Mouse (Mus musculus): Measurements from ENCODE around the gene Clstn2. TPM values are rescaled to one million over a fixed set of nuclear protein-coding genes. Genes with fewer than 3 reads are reported as not detected.

Gene Clstn2
- total and polyA plus RNA-seq, 3 experiments: not detected

DNA sequence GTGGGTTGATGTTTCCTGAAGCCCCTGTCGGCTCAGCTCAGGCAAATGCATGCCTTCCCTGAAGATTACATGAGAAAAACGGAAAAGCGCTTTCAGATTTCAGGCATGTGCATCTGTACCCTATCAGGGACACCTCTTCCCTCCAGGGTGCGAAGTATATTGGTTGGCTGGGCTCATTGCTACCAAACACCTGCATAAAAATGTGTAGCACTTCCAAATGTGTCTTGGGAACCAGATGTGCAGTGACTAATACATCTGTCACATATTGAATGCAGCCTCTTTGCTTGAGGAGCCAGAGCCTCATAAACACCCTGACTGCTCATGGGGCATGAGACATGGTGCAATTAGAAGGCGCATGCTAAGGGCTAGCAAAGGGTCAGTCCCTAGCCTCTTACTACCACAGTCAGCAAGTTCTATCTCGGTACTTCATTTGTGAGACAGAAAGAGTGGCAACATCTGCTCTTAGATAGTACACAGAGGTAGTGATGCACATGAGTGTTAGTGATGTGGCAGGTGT is 267.7 kb downstream of the Clstn2 start:
- no peak for DNase-seq (ENCODE audit: low read depth, low spot score)

DNA sequence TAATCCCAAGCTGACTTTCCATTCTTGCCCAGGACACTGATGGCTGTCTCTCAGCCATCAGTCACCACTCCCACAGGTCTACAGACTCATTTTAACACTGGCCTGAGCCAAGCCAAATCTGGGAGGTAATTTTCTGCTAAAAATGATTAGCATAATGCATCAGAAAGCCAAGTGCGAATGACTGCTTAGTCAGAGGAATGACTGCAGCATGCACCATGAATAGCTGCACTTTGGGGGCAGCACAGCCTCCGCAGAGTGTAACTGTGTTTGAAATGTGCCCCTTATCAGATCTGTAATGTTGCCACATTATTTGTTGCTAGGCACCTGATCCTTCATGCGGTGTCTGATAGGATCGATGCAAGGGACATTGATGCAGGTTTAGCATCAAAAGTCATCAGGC is 269.9 kb downstream of the Clstn2 start:
- no peak for DNase-seq (ENCODE audit: low read depth, low spot score)
- Histone ChIP-seq H3K36me3 (ENCODE audit: control insufficient read depth in 1 of 2, insufficient read depth in 2 of 2, low read length in 2 of 2) (no peaks in the 10 kb centered on the region), H3K27me3 (ENCODE audit: control insufficient read depth in 1 of 2, insufficient read depth in 2 of 2, low read length in 2 of 2) (no peaks in the 10 kb centered on the region), H3K4me3 (ENCODE audit: control insufficient read depth in 1 of 2, insufficient read depth in 1 of 2, low read depth in 2 of 2, low read length in 2 of 2) (no peak overlapping the region), H3K4me1 (ENCODE audit: control insufficient read depth in 1 of 2, insufficient read depth in 2 of 2, low read length in 2 of 2) (no peaks in the 10 kb centered on the region), H3K79me2 (ENCODE audit: control insufficient read depth, insufficient read depth, low read length, poor library complexity) (no peaks in the 10 kb centered on the region), H3K27ac (ENCODE audit: control insufficient read depth, low read depth, low read length) (no peak overlapping the region), H3K9ac (ENCODE audit: control insufficient read depth, low read depth, low read length, poor library complexity, severe bottlenecking) (no peak overlapping the region), H3K9me3 (replicated peaks; ENCODE audit: insufficient read depth, low read length) (no peaks in the 10 kb centered on the region)
- TF ChIP-seq ETS1 (IDR thresholded peaks at IDR 0.05; ENCODE audit: low read depth, low read length) (no peak), RCOR1 (IDR thresholded peaks at IDR 0.05; ENCODE audit: low read depth, low read length) (no peak), E2F4 (IDR thresholded peaks at IDR 0.05; ENCODE audit: borderline replicate concordance, low read depth, low read length) (no peak), MAX (IDR thresholded peaks at IDR 0.05; ENCODE audit: low read length) (no peak), SIN3A (IDR thresholded peaks at IDR 0.05; ENCODE audit: low read length) (no peak), KAT2A (conservative IDR thresholded peaks at IDR 0.05; ENCODE audit: low read depth, low read length) (no peak), CHD2 (IDR thresholded peaks at IDR 0.05; ENCODE audit: low read length) (no peak)

More for the DNA sequence above, 267.7 kb downstream of the Clstn2 start:
- Histone ChIP-seq H3K9me3 (replicated peaks; ENCODE audit: insufficient read depth, low read length) (no peaks in the 10 kb centered on the region), H3K9ac (ENCODE audit: control insufficient read depth, low read depth, low read length, poor library complexity, severe bottlenecking) (no peak overlapping the region), H3K27ac (ENCODE audit: control insufficient read depth, low read depth, low read length) (no peak overlapping the region), H3K36me3 (ENCODE audit: control insufficient read depth in 1 of 2, insufficient read depth in 2 of 2, low read length in 2 of 2) (no peaks in the 10 kb centered on the region), H3K27me3 (ENCODE audit: control insufficient read depth in 1 of 2, insufficient read depth in 2 of 2, low read length in 2 of 2) (no peaks in the 10 kb centered on the region), H3K4me1 (ENCODE audit: control insufficient read depth in 1 of 2, insufficient read depth in 2 of 2, low read length in 2 of 2) (no peaks in the 10 kb centered on the region), H3K4me3 (ENCODE audit: control insufficient read depth in 1 of 2, insufficient read depth in 1 of 2, low read depth in 2 of 2, low read length in 2 of 2) (no peak overlapping the region), H3K79me2 (ENCODE audit: control insufficient read depth, insufficient read depth, low read length, poor library complexity) (no peaks in the 10 kb centered on the region)
- TF ChIP-seq RCOR1 (IDR thresholded peaks at IDR 0.05; ENCODE audit: low read depth, low read length) (no peak), ELF1 (IDR thresholded peaks at IDR 0.05; ENCODE audit: low read depth, low read length) (no peak), ZC3H11A (IDR thresholded peaks at IDR 0.05; ENCODE audit: low read depth, low read length) (no peak), SMC3 (IDR thresholded peaks at IDR 0.05; ENCODE audit: low read depth, low read length) (no peak), UBTF (IDR thresholded peaks at IDR 0.05; ENCODE audit: borderline replicate concordance, insufficient read depth, low read depth, low read length) (no peak), CTCF (IDR thresholded peaks at IDR 0.05 in 2 of 3, conservative IDR thresholded peaks at IDR 0.05 in 1 of 3; ENCODE audit: control insufficient read depth in 1 of 3, insufficient read depth in 1 of 3, low read depth in 2 of 3, low read length in 3 of 3, poor library complexity in 1 of 3, severe bottlenecking in 1 of 3) (no peak)

DNA sequence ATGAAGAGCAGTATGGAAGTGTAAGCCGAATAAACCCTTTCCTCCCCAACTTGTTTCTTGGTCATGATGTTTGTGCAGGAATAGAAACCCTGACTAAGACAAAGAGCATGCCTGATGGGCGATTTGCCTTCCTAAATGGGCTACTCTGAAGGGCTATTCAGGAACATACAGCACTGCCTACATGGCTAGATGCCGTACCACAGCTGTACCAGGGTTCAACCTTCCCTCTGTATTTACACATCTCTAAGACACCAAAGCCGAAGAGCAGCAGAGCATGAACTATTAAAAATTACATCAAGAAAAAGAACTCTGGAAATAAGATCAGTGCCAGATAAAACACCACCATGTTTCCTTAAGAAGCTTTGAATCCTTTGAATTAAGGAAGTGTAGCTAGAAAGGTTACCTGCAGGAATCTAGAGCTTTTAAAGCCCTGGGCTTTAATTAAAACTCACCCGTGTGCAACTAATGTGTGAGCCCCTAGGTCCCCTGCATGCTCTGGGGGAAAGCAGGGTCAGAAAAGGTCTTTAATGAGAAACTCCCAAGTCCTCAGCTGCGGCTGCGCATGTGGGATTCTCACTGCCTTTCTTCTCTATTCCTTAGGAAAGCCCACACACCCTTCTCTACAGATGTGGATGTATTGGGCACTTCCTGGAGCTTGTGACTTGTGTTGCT is 277.2 kb downstream of the Clstn2 start:
- Histone ChIP-seq H3K79me2 (ENCODE audit: control insufficient read depth, insufficient read depth, low read length, poor library complexity) (no peaks in the 10 kb centered on the region), H3K9ac (ENCODE audit: control insufficient read depth, low read depth, low read length, poor library complexity, severe bottlenecking) (no peak overlapping the region), H3K4me3 (ENCODE audit: control insufficient read depth in 1 of 2, insufficient read depth in 1 of 2, low read depth in 2 of 2, low read length in 2 of 2) (no peak overlapping the region), H3K27me3 (ENCODE audit: control insufficient read depth in 1 of 2, insufficient read depth in 2 of 2, low read length in 2 of 2) (no peaks in the 10 kb centered on the region), H3K9me3 (replicated peaks; ENCODE audit: insufficient read depth, low read length) (no peaks in the 10 kb centered on the region), H3K27ac (ENCODE audit: control insufficient read depth, low read depth, low read length) (no peak overlapping the region), H3K4me1 (ENCODE audit: control insufficient read depth in 1 of 2, insufficient read depth in 2 of 2, low read length in 2 of 2) (no peaks in the 10 kb centered on the region), H3K36me3 (ENCODE audit: control insufficient read depth in 1 of 2, insufficient read depth in 2 of 2, low read length in 2 of 2) (no peaks in the 10 kb centered on the region)
- DNase-seq (ENCODE audit: low read depth, low spot score): no peak
- no peak for TF ChIP-seq E2F4 (IDR thresholded peaks at IDR 0.05; ENCODE audit: borderline replicate concordance, low read depth, low read length)
- no peak for TF ChIP-seq GATA1 (IDR thresholded peaks at IDR 0.05; ENCODE audit: low read depth, low read length)
- no peak for TF ChIP-seq MAFK (IDR thresholded peaks at IDR 0.05; ENCODE audit: borderline replicate concordance, low read depth, low read length)
- TF ChIP-seq TCF12 (IDR thresholded peaks at IDR 0.05; ENCODE audit: low read depth, low read length): no peak
- TF ChIP-seq MAZ (IDR thresholded peaks at IDR 0.05; ENCODE audit: low read depth, low read length): no peak
- no peak for TF ChIP-seq RAD21 (IDR thresholded peaks at IDR 0.05; ENCODE audit: low read depth, low read length)
- no peak for TF ChIP-seq BHLHE40 (IDR thresholded peaks at IDR 0.05; ENCODE audit: borderline replicate concordance, low read depth, low read length)
- TF ChIP-seq HCFC1 (IDR thresholded peaks at IDR 0.05; ENCODE audit: low read depth, low read length): no peak
- TF ChIP-seq ZMIZ1 (IDR thresholded peaks at IDR 0.05; ENCODE audit: low read depth, low read length): no peak
